Mouse (Mus musculus) CH12.LX (cell line): ENCODE results near the gene Pde6b. TPM values are rescaled to one million over a fixed set of nuclear protein-coding genes. Genes with fewer than 3 reads are reported as not detected.

ENCODE experiments used
- DNase-seq: peaks from one replicate; pipeline ENCODE4 v3.0.0-alpha.2; 2013; ENCODE audit errors: extremely low read depth
- H3K27ac ChIP-seq: 2 replicates; pipeline ENCODE4 v1.5.1; 2012; ENCODE audit warnings: low read depth, mild to moderate bottlenecking, control low read depth, moderate library complexity; ENCODE audit not compliant: insufficient read depth
- H3K27me3 ChIP-seq: replicated peaks from 2 replicates; pipeline ENCODE3; 2012; ENCODE audit warnings: inconsistent platforms
- H3K36me3 ChIP-seq, 2 experiments: replicated peaks in 1 of 2; 2 replicates each; pipeline versions ENCODE3 to v1.6.1; 2012; ENCODE audit warnings: inconsistent platforms in 1 of 2, low read length in 1 of 2, mild to moderate bottlenecking in 1 of 2, mixed read lengths in 1 of 2, moderate library complexity in 1 of 2; ENCODE audit not compliant: control insufficient read depth in 1 of 2, insufficient read depth in 1 of 2
- H3K4me1 ChIP-seq, 2 experiments: 2 replicates each; pipeline ENCODE4 v1.6.1; 2012; ENCODE audit warnings: inconsistent platforms in 1 of 2, moderate library complexity in 1 of 2; ENCODE audit not compliant: insufficient read depth in 2 of 2, control insufficient read depth in 1 of 2
- H3K4me2 ChIP-seq: 2 replicates; pipeline ENCODE4 v1.6.1; 2012; ENCODE audit warnings: low read depth, mild to moderate bottlenecking, control low read depth; ENCODE audit not compliant: poor library complexity, insufficient read depth, severe bottlenecking
- H3K4me3 ChIP-seq, 3 experiments: fragments of 150-350 bp in 1 of 3; sonication (generic) in 1 of 3; replicated peaks in 1 of 3; 2 replicates each; pipeline versions ENCODE3 to v1.5.1; 2011 to 2012; ENCODE audit warnings: low read depth in 2 of 3, low read length in 2 of 3, mild to moderate bottlenecking in 2 of 3, moderate library complexity in 2 of 3, control low read depth in 1 of 3, improper control_type of control experiment in 1 of 3, inconsistent platforms in 1 of 3, mixed read lengths in 1 of 3; ENCODE audit not compliant: poor library complexity in 1 of 3
- H3K79me2 ChIP-seq: replicated peaks from 2 replicates; pipeline ENCODE4 v1.6.1; 2012; ENCODE audit warnings: mild to moderate bottlenecking, moderate library complexity; ENCODE audit not compliant: control insufficient read depth, poor library complexity, insufficient read depth, severe bottlenecking; ENCODE audit errors: extremely low read depth
- H3K9ac ChIP-seq: 2 replicates; pipeline ENCODE4 v1.6.1; 2012; ENCODE audit warnings: low read depth, mild to moderate bottlenecking, control low read depth, moderate library complexity; ENCODE audit not compliant: insufficient read depth
- H3K9me3 ChIP-seq: replicated peaks from 2 replicates; pipeline ENCODE3; 2012; ENCODE audit warnings: low read length, inconsistent platforms, mixed read lengths
- E2F4 ChIP-seq: IDR thresholded peaks from 2 replicates; pipeline ENCODE4 v1.6.1; 2011; ENCODE audit warnings: low read depth, low read length, improper control_type of control experiment; ENCODE audit not compliant: insufficient replicate concordance
- EP300 ChIP-seq: IDR thresholded peaks from 2 replicates; pipeline ENCODE4 v1.6.1; 2011; ENCODE audit warnings: low read length, improper control_type of control experiment
- IRF4 ChIP-seq: IDR thresholded peaks from 2 replicates; pipeline ENCODE4 v1.6.1; 2014; ENCODE audit warnings: low read depth, mild to moderate bottlenecking, inconsistent platforms, low read length, improper control_type of control experiment
- JUND ChIP-seq: conservative IDR thresholded peaks from 2 replicates; pipeline ENCODE4 v1.6.1; 2011; ENCODE audit warnings: low read depth, low read length, improper control_type of control experiment
- MAFK ChIP-seq: IDR thresholded peaks from 2 replicates; pipeline ENCODE4 v1.6.1; 2011; ENCODE audit warnings: low read length, improper control_type of control experiment; ENCODE audit not compliant: insufficient replicate concordance
- PAX5 ChIP-seq: IDR thresholded peaks from 2 replicates; pipeline ENCODE4 v1.6.1; 2012; ENCODE audit warnings: low read length, inconsistent platforms, mixed read lengths
- POLR2A ChIP-seq: IDR thresholded peaks from 2 replicates; pipeline ENCODE4 v1.6.1; 2011; ENCODE audit warnings: low read depth, mild to moderate bottlenecking, improper control_type of control experiment, low read length
- POLR2AphosphoS2 ChIP-seq: IDR thresholded peaks from 2 replicates; pipeline ENCODE4 v1.6.1; 2011; ENCODE audit warnings: low read depth, low read length, improper control_type of control experiment
- SIN3A ChIP-seq: IDR thresholded peaks from 2 replicates; pipeline ENCODE4 v1.6.1; 2012; ENCODE audit warnings: low read length, improper control_type of control experiment, inconsistent platforms
- SMC3 ChIP-seq: IDR thresholded peaks from 2 replicates; pipeline ENCODE4 v1.6.1; 2011; ENCODE audit warnings: low read depth, low read length, improper control_type of control experiment
- TCF12 ChIP-seq: IDR thresholded peaks from 2 replicates; pipeline ENCODE4 v1.6.1; 2014; ENCODE audit warnings: low read depth, mild to moderate bottlenecking, inconsistent platforms, low read length, improper control_type of control experiment
- USF2 ChIP-seq: conservative IDR thresholded peaks from 2 replicates; pipeline ENCODE4 v1.6.1; 2011; ENCODE audit warnings: low read depth, low read length, improper control_type of control experiment
- ZC3H11A ChIP-seq: IDR thresholded peaks from 2 replicates; pipeline ENCODE4 v1.6.1; 2012; ENCODE audit warnings: low read depth, mild to moderate bottlenecking, inconsistent platforms, low read length, improper control_type of control experiment
- ZKSCAN1 ChIP-seq: IDR thresholded peaks from 2 replicates; pipeline ENCODE4 v1.6.1; 2012; ENCODE audit warnings: low read depth, inconsistent platforms, low read length, improper control_type of control experiment, borderline replicate concordance
- ZNF384 ChIP-seq: IDR thresholded peaks from 2 replicates; pipeline ENCODE4 v1.6.1; 2012; ENCODE audit warnings: low read depth, low read length, improper control_type of control experiment, inconsistent platforms
- dilution Hi-C: fragments of 300-500 bp; cut with MboI; formaldehyde crosslinking; loops from 2 replicates; pipeline ENCODE4 v1.14.3; 2020; ENCODE audit warnings: low sequenced_read_pairs; ENCODE audit not compliant: extremely low pct_unique_long_range_greater_than_20kb, extremely low pct_ligation_motif_present
- in situ Hi-C: fragments of 300-500 bp; cut with MboI; formaldehyde crosslinking; loops from 3 replicates; pipeline ENCODE4 v1.14.3; 2019; ENCODE audit warnings: low sequenced_read_pairs, low pct_ligation_motif_present, low pct_unique_long_range_greater_than_20kb, mixed read lengths
- polyA plus RNA-seq: library from polyadenylated mRNA; unstranded; fragments of >175 nt; gene quantifications from 2 replicates; pipeline ENCODE4 v1.2.1, GENCODE M21; 2012; ENCODE audit warnings: low read depth; ENCODE audit not compliant: insufficient read length
- total RNA-seq, 2 experiments: library from RNA; depleted of rRNA; stranded (reverse); fragments of 300-350 nt in 1 of 2; fragments of >200 nt in 1 of 2; gene quantifications; 2 replicates each; pipeline ENCODE4 v1.2.3; 2012 to 2014

The Pde6b gene
- total and polyA plus RNA-seq, 3 experiments: 0.11 TPM; not detected in 2

- no peak within 1 kb of the TSS for H3K27ac ChIP-seq
- no peaks in the 10 kb centered on the region for H3K79me2 ChIP-seq
- dilution Hi-C loops (no loop called here), in situ Hi-C loops (loop anchor here (25.0 kb wide), 1 partner anchor 213 kb away; the partner anchor contains the start of genes Dgkq and Idua)
- no peak within 1 kb of the TSS for H3K4me2 ChIP-seq
- H3K9ac ChIP-seq: no peak within 1 kb of the TSS
- peaks cover 22% of the 10 kb centered on the region for H3K27me3 ChIP-seq
- TF ChIP-seq ZC3H11A (no peak), IRF4 (no peak), E2F4 (no peak), USF2 (no peak), SIN3A (no peak), JUND (no peak), POLR2AphosphoS2 (no peak)
- no peak for DNase-seq
- no peaks in the 10 kb centered on the region for H3K4me1 ChIP-seq
- H3K9me3 ChIP-seq: no peaks in the 10 kb centered on the region
- no peak within 1 kb of the TSS for H3K4me3 ChIP-seq
- no peaks in the 10 kb centered on the region for H3K36me3 ChIP-seq
These were observed 60.8 kb downstream of the Pde6b start, which contains the start of gene Mfsd7a for GRCm38 (mm10) chr5:108448785-108449668. Gene Mfsd7a, minus strand, starts transcription at chr5:108448891.

GRCm38 (mm10) chr5:108450837-108451540 lies 62.8 kb downstream of the Pde6b start:
- dilution Hi-C loops (no loop called here), in situ Hi-C loops (no loop called here)
- Histone ChIP-seq H3K9me3 (no peaks in the 10 kb centered on the region), H3K79me2 (no peaks in the 10 kb centered on the region), H3K4me3 (no peak overlapping the region), H3K27ac (no peak overlapping the region), H3K9ac (no peak overlapping the region), H3K36me3 (no peaks in the 10 kb centered on the region), H3K4me2 (no peak overlapping the region), H3K4me1 (no peaks in the 10 kb centered on the region), H3K27me3 (peaks cover 20% of the 10 kb centered on the region)
- DNase-seq: no peak
- TF ChIP-seq E2F4: no peak
- TF ChIP-seq ZNF384: no peak
- TF ChIP-seq MAFK: no peak
- TF ChIP-seq PAX5: no peak
- no peak for TF ChIP-seq POLR2A
- no peak for TF ChIP-seq SIN3A
- no peak for TF ChIP-seq SMC3
- no peak for TF ChIP-seq ZKSCAN1
- no peak for TF ChIP-seq ZC3H11A
- TF ChIP-seq EP300: no peak
- TF ChIP-seq TCF12: no peak
